11 mouse cellular contexts compared by ENCODE assay signal in genomic region chr19:17769610-17770399, GRCm38 (mm10).
DNase-seq lines count a peak whose midpoint lies in the region; ATAC-seq lines count a peak whose summit lies in the region.
"Had no signal": no experiment of that assay in that cellular context is flagged by ENCODE, and none has a peak within 500 bp of the region (broad histone marks: within the 10 kb centered on the region; RNA-seq: fewer than 3 reads in every experiment).

No protein-coding gene starts in this region.

- H3K27me3 ChIP-seq in kidney, embryonic 14.5 days (ENCODE audit: control insufficient read depth, insufficient read depth, low read length): no peaks in the 10 kb centered on the region
- H3K27me3 ChIP-seq: hindbrain, embryonic 12.5 days; limb, embryonic 13.5 days had no signal

- H3K27ac ChIP-seq in kidney, embryonic 14.5 days (ENCODE audit: low read depth, low read length): no peak overlapping the region
- H3K27ac ChIP-seq: hindbrain, embryonic 12.5 days; limb, embryonic 13.5 days had no signal

- no peak overlapping the region for H3K4me3 ChIP-seq in kidney, embryonic 14.5 days (ENCODE audit: low read length)
- H3K4me3 ChIP-seq: hindbrain, embryonic 12.5 days; limb, embryonic 13.5 days had no signal

- H3K9ac ChIP-seq in kidney, embryonic 14.5 days (ENCODE audit: low read depth, low read length): no peak overlapping the region
- H3K9ac ChIP-seq: hindbrain, embryonic 12.5 days; limb, embryonic 13.5 days had no signal

- ATAC-seq in kidney, embryonic 14.5 days (ENCODE audit: low FRiP score, low TSS enrichment): no peak

- no peaks in the 10 kb centered on the region for H3K36me3 ChIP-seq in kidney, embryonic 14.5 days (ENCODE audit: control insufficient read depth, insufficient read depth, low read length)
- H3K36me3 ChIP-seq: hindbrain, embryonic 12.5 days; limb, embryonic 13.5 days had no signal

- H3K9me3 ChIP-seq in kidney, embryonic 14.5 days (ENCODE audit: control insufficient read depth, low read length): no peaks in the 10 kb centered on the region
- H3K9me3 ChIP-seq: hindbrain, embryonic 12.5 days; limb, embryonic 13.5 days had no signal

- 91% methylated on average over 5 of the region's 5 CpGs for WGBS in kidney, embryonic 14.5 days

- H3K4me2 ChIP-seq in kidney, embryonic 14.5 days (replicated peaks; ENCODE audit: low read depth, low read length): no peak overlapping the region
- H3K4me2 ChIP-seq: hindbrain, embryonic 12.5 days; limb, embryonic 13.5 days had no signal

- DNase-seq in kidney, adult 9 months: peak; percentile 28
- peak; percentile 34 to 44 for DNase-seq in right cerebral cortex, postnatal 10 days (ENCODE audit: low spot score in 2 of 2)
- DNase-seq in right cerebral cortex, postnatal 4 days: no peak
- peak; percentile 82 to 89 for DNase-seq in cerebellum, postnatal 36 days
- DNase-seq in telencephalon, adult 2 months (ENCODE audit: low read depth, low spot score): peak; percentile 15
- DNase-seq in c-Kit-positive CD71-positive TER-119-positive erythroid progenitor cells, embryonic 14.5 days (ENCODE audit: low spot score): no peak
- no peak for DNase-seq in spleen, postnatal 14 days (ENCODE audit: low spot score in 2 of 2)
- DNase-seq: spleen, adult 18-20 months had no signal

- H3K4me1 ChIP-seq in kidney, embryonic 14.5 days (ENCODE audit: control insufficient read depth, insufficient read depth, low read length): no peaks in the 10 kb centered on the region
- H3K4me1 ChIP-seq: hindbrain, embryonic 12.5 days; limb, embryonic 13.5 days had no signal

Comparison
In these comparisons a context has a peak if more than half of its experiments do, and no peak if none do; other contexts are left out.
1. DNase-seq: peak in kidney, adult 9 months (single experiment), right cerebral cortex, postnatal 10 days (2 of 2), cerebellum, postnatal 36 days (2 of 2) and telencephalon, adult 2 months (single experiment); none in right cerebral cortex, postnatal 4 days (single experiment), c-Kit-positive CD71-positive TER-119-positive erythroid progenitor cells, embryonic 14.5 days (single experiment) and spleen, postnatal 14 days (0 of 2).